Mouse (Mus musculus) ES-E14 (cell line): Measurements from ENCODE around the gene Sla2. TPM values are rescaled to one million over a fixed set of nuclear protein-coding genes. Genes with fewer than 3 reads are reported as not detected.
"Not testable (repeated sequence)": the region's sequence is repeated elsewhere in the genome, so short reads cannot be mapped to it uniquely, and the experiment has no call there.

ENCODE experiments used
- DNase-seq: peaks from one replicate; pipeline ENCODE4 v3.0.0-alpha.2; 2013; ENCODE audit warnings: low read depth, low spot score
- H3K27ac ChIP-seq: 2 replicates; pipeline ENCODE4 v1.5.1; 2012; ENCODE audit warnings: low read depth, mild to moderate bottlenecking, low read length, moderate library complexity, mixed read lengths; ENCODE audit not compliant: poor library complexity, insufficient read depth, severe bottlenecking
- H3K36me3 ChIP-seq: 2 replicates; pipeline ENCODE4 v1.6.1; 2012; ENCODE audit warnings: mild to moderate bottlenecking, low read length, moderate library complexity, mixed read lengths; ENCODE audit not compliant: control insufficient read depth, poor library complexity, insufficient read depth, severe bottlenecking
- H3K4me1 ChIP-seq, 2 experiments: fragments of 150-350 bp in 1 of 2; sonication (generic) in 1 of 2; 2 replicates each; pipeline ENCODE4 v1.6.1; 2012; ENCODE audit warnings: low read length in 2 of 2, mild to moderate bottlenecking in 1 of 2, mixed read lengths in 1 of 2; ENCODE audit not compliant: control insufficient read depth in 2 of 2, insufficient read depth in 2 of 2, poor library complexity in 1 of 2
- H3K4me3 ChIP-seq, 2 experiments: fragments of 150-350 bp in 1 of 2; sonication (generic) in 1 of 2; 2 replicates each; pipeline ENCODE4 v1.5.1; 2012; ENCODE audit warnings: low read length in 2 of 2, low read depth in 1 of 2, mild to moderate bottlenecking in 1 of 2, mixed read lengths in 1 of 2; ENCODE audit not compliant: insufficient read depth in 1 of 2, poor library complexity in 1 of 2, severe bottlenecking in 1 of 2
- H3K9ac ChIP-seq: 2 replicates; pipeline ENCODE4 v1.6.1; 2012; ENCODE audit warnings: low read depth, mild to moderate bottlenecking, low read length, mixed read lengths; ENCODE audit not compliant: poor library complexity, insufficient read depth, severe bottlenecking
- H3K9me3 ChIP-seq: fragments of 150-350 bp; sonication (generic); 2 replicates; pipeline ENCODE4 v1.6.1; 2012; ENCODE audit warnings: low read depth, mild to moderate bottlenecking, low read length; ENCODE audit not compliant: control insufficient read depth, insufficient read depth
- CHD2 ChIP-seq: IDR thresholded peaks from 2 replicates; pipeline ENCODE4 v1.6.1; 2014; ENCODE audit warnings: mild to moderate bottlenecking, low read depth, low read length, inconsistent platforms
- HCFC1 ChIP-seq: IDR thresholded peaks from 2 replicates; pipeline ENCODE4 v1.6.1; 2012; ENCODE audit warnings: low read length, inconsistent platforms, borderline replicate concordance; ENCODE audit not compliant: insufficient read depth
- MAFK ChIP-seq: IDR thresholded peaks from 2 replicates; pipeline ENCODE4 v1.6.1; 2014; ENCODE audit warnings: mild to moderate bottlenecking, low read depth, low read length, inconsistent platforms; ENCODE audit not compliant: insufficient read depth
- ZC3H11A ChIP-seq: IDR thresholded peaks from 2 replicates; pipeline ENCODE4 v1.6.1; 2012; ENCODE audit warnings: low read depth, mild to moderate bottlenecking, inconsistent platforms, low read length, borderline replicate concordance
- ZNF384 ChIP-seq: IDR thresholded peaks from 2 replicates; pipeline ENCODE4 v1.6.1; 2012; ENCODE audit warnings: low read depth, low read length, inconsistent platforms
- in situ Hi-C, 2 experiments: fragments of 600-800 bp; cut with MboI; formaldehyde crosslinking; loops; one replicate each; pipeline ENCODE4 v1.15.1; 2025; ENCODE audit warnings: low sequenced_read_pairs in 2 of 2, inconsistent platforms in 1 of 2; ENCODE audit not compliant: unreplicated experiment in 2 of 2
- total RNA-seq: library from RNA; depleted of rRNA; stranded (reverse); fragments of 300-350 nt; gene quantifications from 2 replicates; pipeline ENCODE4 v1.2.3, GENCODE M21; 2012

The Sla2 gene
- total RNA-seq, 1 experiment = 5.3 TPM

- peaks cover 40% of the 10 kb centered on the region for H3K36me3 ChIP-seq
- in situ Hi-C loops, H3K27ac ChIP-seq, H3K9ac ChIP-seq, DNase-seq, H3K9me3 ChIP-seq, H3K4me3 ChIP-seq, H3K4me1 ChIP-seq: not testable (repeated sequence)
Measured at GRCm38 (mm10) chr2:156853584-156853983, 33.4 kb downstream of the Sla2 start.

GRCm38 (mm10) chr2:156850505-156850904 lies 36.5 kb downstream of the Sla2 start:
- Histone ChIP-seq H3K27ac (no peak overlapping the region), H3K4me3 (no peak overlapping the region), H3K9me3 (no peaks in the 10 kb centered on the region), H3K9ac (no peak overlapping the region), H3K36me3 (peaks cover 56% of the 10 kb centered on the region), H3K4me1 (peaks cover 0 to 15% of the 10 kb centered on the region in 2 experiments; a peak in 1 of 4 replicates)
- TF ChIP-seq HCFC1 = no peak
- no peak for DNase-seq
- in situ Hi-C loops = no loop called here

- Histone ChIP-seq H3K4me3 (no peak overlapping the region), H3K27ac (no peak overlapping the region), H3K36me3 (peaks cover 65% of the 10 kb centered on the region), H3K9ac (no peak overlapping the region), H3K4me1 (peaks cover 2 to 32% of the 10 kb centered on the region in 2 experiments; a peak in 2 of 4 replicates), H3K9me3 (no peaks in the 10 kb centered on the region)
- in situ Hi-C loops = no loop called here
- TF ChIP-seq ZNF384 (no peak), MAFK (no peak), ZC3H11A (no peak)
- no peak for DNase-seq
Measured at GRCm38 (mm10) chr2:156848526-156849182, 38.3 kb downstream of the Sla2 start.

GRCm38 (mm10) chr2:156847653-156848052 lies 39.3 kb downstream of the Sla2 start:
- TF ChIP-seq HCFC1 (no peak), ZC3H11A (no peak), ZNF384 (no peak), MAFK (no peak), CHD2 (no peak)
- DNase-seq = no peak
- no peak overlapping the region for H3K27ac ChIP-seq
- H3K4me1 ChIP-seq = peaks cover 6 to 38% of the 10 kb centered on the region in 2 experiments; a peak in 2 of 4 replicates
- peaks cover 64% of the 10 kb centered on the region for H3K36me3 ChIP-seq
- H3K4me3 ChIP-seq = no peak overlapping the region
- no peak overlapping the region for H3K9ac ChIP-seq
- no peaks in the 10 kb centered on the region for H3K9me3 ChIP-seq
- in situ Hi-C loops = no loop called here

- Histone ChIP-seq H3K27ac (no peak overlapping the region), H3K36me3 (peaks cover 44% of the 10 kb centered on the region), H3K4me1 (peaks cover 6 to 36% of the 10 kb centered on the region in 2 experiments; a peak in 2 of 4 replicates), H3K9ac (peak overlapping the region; percentile 37; the same call in 1 of the 2 replicates), H3K9me3 (no peaks in the 10 kb centered on the region), H3K4me3 (no peak overlapping the region)
- TF ChIP-seq MAFK = no peak
- TF ChIP-seq ZNF384 = no peak
- no peak for TF ChIP-seq ZC3H11A
- TF ChIP-seq HCFC1 = no peak
- no peak for TF ChIP-seq CHD2
- in situ Hi-C loops = no loop called here
- no peak for DNase-seq
Measured at GRCm38 (mm10) chr2:156844715-156845114, 42.3 kb downstream of the Sla2 start.
